Comparison of ENCODE assay signal across 8 mouse cellular contexts in genomic region chr1:59913869-59914225, GRCm38 (mm10). TPM values are rescaled to one million over a fixed set of nuclear protein-coding genes. Genes with fewer than 3 reads are reported as not detected.
DNase-seq lines count a peak whose midpoint lies in the region; ATAC-seq lines count a peak whose summit lies in the region.

No protein-coding gene starts in this region.

- H3K36me3 ChIP-seq in liver, embryonic 15.5 days (replicated peaks), result no peaks in the 10 kb centered on the region

- under 1% methylated on average over 12 of the region's 12 CpGs for WGBS in liver, embryonic 15.5 days (ENCODE audit: insufficient replicate concordance)

- peaks cover 49% of the 10 kb centered on the region for H3K4me1 ChIP-seq in liver, embryonic 15.5 days (replicated peaks)

- no peaks in the 10 kb centered on the region for H3K27me3 ChIP-seq in liver, embryonic 15.5 days

- peak overlapping the region; percentile 99 for H3K4me2 ChIP-seq in liver, embryonic 15.5 days

- peak overlapping the region; percentile 88 for H3K27ac ChIP-seq in liver, embryonic 15.5 days (replicated peaks)

- intact Hi-C loops in heart, postnatal 25 days (cut with DNase I), result no loop called here

- H3K9ac ChIP-seq in liver, embryonic 15.5 days, result peak overlapping the region; percentile 83

- peak overlapping the region; percentile 92 for H3K4me3 ChIP-seq in liver, embryonic 15.5 days (replicated peaks)

- ATAC-seq in liver, embryonic 15.5 days (ENCODE audit: insufficient read depth), result no peak
- ATAC-seq in neutrophil, adult 5-6 weeks (ENCODE audit: extremely low read depth, insufficient number of reproducible peaks, low FRiP score, poor library complexity, severe bottlenecking), result peak; percentile 54

- peak; percentile 51 for DNase-seq in embryo, embryonic 10 days (ENCODE audit: low spot score)
- DNase-seq in embryo, embryonic 11 days, result no peak
- peak; percentile 8 for DNase-seq in urinary bladder, postnatal 25 days (ENCODE audit: low spot score)
- DNase-seq in urinary bladder, adult 2 months (ENCODE audit: low spot score), result no peak
- peak; percentile 10 for DNase-seq in heart, postnatal 25 days (ENCODE audit: low spot score)
- DNase-seq in retina, embryonic 14.5 days (ENCODE audit: low spot score), result no peak

- H3K9me3 ChIP-seq in liver, embryonic 15.5 days (replicated peaks), result no peaks in the 10 kb centered on the region

RNA-seq across cellular contexts. Expression of gene Fam117b, which starts 1.0 kb away (rescaled TPM):
- 8.6 and 11.2 TPM in 2 replicates for polyA plus RNA-seq in urinary bladder, adult 2 months (2012; rRNA removed)
- 10 to 100 TPM; 11.2 to 17.4 TPM for total RNA-seq in heart, postnatal 25 days (2021)
- polyA plus RNA-seq in liver, embryonic 15.5 days (2015; fragmentation: Nextera tagmentation; extraction: Ambion mirVana), result 1.9 and 2.0 TPM in 2 replicates
- 45.4 TPM in 2 replicates for total RNA-seq in neutrophil, adult 5-6 weeks (2017)

Comparison
In these comparisons a context has a peak if more than half of its experiments do, and no peak if none do; other contexts are left out.
1. DNase-seq: peak in embryo, embryonic 10 days (single experiment), urinary bladder, postnatal 25 days (single experiment) and heart, postnatal 25 days (single experiment); none in embryo, embryonic 11 days (single experiment), urinary bladder, adult 2 months (single experiment) and retina, embryonic 14.5 days (single experiment).